Mouse (Mus musculus) cerebellum, adult 11-12 months (tissue): Measurements from ENCODE around the gene Leo1.
A peak's percentile ranks its signal among the peaks of the same experiment; 100 is the strongest.
"Not testable (repeated sequence)": the region's sequence is repeated elsewhere in the genome, so short reads cannot be mapped to it uniquely, and the experiment has no call there.

Experiments used
- DNase-seq: peaks from one replicate; pipeline ENCODE4 v3.0.0; 2022

Gene Leo1

DNA sequence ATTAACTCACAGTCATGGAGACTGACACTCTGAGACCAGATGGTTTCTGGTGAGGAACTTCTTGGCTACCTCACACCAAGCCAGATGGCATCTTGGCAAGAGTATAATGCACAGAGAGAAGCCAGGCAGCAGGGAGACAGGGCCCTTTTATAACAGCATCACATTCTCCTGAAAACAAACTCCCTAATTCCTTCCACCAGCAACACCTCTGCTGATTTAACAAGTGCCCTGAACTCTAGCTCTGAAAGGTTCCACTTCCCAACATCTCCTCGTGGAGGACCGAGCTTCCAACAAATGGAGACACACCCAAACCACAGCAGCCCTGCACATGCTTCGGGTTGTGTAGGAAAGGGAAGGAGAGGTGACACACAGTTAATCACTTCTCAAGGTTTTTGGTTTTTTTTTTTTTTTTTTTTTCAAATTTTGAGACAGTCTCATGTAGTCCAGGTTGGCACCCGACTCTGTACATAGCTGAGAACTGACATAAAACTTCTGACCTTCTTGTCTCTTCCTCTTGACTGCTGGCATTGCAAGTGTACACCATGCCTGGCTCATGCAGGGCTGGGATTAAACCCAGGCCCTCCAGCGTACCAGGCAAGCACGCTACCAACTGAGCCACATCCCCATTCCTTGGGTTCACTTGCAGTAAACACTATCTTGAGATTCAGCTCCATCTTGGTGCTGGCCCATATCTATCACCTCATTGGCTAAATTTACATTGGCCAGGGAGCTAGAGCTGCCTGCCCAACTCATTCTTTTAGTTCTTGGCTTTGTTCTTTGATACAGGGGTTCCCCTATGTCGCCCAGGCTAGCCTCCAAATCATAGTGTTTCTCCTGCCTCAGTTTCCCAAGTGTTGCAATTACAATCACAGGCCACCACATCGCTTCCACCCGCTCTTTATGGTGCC, 13.7 kb upstream of the Leo1 start:
- DNase-seq, result peak; percentile 92

DNA sequence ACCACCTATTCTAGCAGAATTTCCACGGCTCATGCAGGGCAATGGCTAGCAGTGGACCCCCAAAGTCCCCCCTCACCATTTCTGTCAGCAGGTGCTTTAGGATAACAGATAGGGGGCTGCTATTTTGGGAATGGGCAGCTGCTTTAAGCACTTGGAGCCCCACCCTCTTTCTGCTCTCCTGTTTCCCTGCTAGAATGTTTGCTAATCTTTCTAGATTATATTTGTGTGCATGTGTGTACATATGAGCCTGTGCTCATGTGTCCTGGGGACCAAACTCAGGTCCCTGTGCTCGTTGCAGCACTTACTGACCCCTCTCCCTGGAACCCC, 13.1 kb upstream of the Leo1 start:
- DNase-seq, result no peak

DNA sequence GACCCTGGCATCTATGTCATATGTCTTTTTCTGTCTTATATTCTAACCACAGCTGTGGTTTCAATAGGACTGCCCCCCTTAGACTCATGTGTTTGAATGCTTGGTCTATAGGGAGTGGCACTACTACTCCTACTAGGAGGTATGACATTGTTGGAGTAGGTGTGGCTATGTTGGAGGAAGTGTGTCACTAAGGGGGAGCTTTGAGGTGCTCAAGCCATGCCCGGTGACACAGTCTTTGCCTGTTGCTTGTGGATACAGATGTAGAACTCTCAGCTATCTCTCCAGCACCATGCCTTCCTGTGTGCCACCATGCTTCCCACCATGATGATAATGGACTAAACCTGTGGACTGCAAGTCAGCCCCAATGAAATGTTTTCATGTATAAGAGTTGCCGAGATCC, 12.3 kb upstream of the Leo1 start:
- no peak for DNase-seq

DNA sequence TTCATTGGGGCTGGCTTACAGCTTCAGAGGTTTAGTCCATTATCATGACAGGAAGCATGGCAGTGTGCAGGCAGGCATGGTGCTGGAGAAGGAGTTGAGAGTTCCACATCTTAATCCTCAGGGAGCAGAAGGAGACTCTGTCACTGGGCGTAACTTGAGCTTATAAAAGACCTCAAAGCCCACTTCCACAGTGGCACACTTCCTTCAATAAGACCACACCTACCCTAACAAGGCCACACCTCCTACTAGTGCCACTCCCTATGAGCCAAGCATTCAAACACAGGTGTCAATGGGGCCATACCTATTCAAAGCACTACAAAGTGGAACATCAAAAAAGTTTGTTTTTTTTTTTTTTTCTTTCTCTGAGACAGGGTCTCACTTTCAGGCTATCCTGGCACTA, 11.7 kb upstream of the Leo1 start:
- DNase-seq, result no peak

DNA sequence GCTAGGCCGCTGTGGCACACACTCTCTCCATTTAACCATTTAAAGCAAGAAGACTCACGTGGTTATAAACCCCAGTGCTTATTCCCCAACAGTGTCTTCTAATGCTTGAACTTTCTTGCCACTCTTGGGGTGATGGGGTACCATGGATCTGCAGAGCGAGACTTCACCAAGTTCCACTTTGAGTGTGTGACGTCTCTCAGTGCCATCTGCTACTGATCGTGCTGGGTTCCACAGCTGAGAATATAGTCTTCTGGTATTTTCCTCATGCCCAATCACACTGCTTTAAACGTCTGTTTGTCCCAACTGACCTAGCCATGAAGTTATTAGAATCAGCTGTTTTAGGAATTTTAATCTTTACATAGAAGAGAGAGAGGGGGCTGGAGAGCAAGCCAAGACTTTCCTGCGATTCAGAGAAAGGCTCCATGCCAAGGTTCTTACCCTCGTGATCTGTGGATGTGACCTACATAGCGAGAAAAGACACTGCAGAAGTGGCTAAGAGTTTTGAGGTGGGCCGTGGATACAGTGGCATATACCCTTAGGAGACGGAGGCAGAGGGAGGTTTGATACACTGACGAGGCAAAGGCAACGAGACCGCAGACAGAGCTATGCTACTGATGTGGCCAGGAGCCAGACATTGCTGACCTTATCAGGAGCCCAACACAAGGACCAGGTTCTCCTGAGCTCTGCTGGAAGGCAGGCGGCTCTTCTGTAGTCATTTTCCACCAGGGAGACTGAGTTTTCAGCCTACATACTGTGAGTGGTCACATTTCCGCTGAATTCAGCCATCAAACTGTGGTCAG, 10.3 kb upstream of the Leo1 start:
- peak; percentile 76 for DNase-seq

DNA sequence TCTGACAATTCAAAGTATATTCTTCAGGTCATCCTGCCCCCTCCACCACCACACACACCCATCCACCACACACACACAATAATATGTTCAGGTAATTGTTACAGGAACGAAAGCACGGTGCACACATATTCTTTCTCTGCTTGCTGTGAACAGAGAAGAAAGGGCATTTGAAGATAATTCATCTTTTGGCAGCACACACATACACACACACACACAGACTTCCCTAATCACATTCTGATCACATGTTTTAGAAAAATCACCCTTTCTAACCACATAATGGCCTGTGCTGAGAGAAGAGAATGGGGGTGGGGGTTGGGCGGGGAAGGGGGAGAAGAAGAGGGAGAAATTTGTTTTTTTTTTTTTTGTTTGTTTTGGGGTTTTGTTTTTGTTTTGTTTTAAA, 8.6 kb upstream of the Leo1 start:
- no peak for DNase-seq

DNA sequence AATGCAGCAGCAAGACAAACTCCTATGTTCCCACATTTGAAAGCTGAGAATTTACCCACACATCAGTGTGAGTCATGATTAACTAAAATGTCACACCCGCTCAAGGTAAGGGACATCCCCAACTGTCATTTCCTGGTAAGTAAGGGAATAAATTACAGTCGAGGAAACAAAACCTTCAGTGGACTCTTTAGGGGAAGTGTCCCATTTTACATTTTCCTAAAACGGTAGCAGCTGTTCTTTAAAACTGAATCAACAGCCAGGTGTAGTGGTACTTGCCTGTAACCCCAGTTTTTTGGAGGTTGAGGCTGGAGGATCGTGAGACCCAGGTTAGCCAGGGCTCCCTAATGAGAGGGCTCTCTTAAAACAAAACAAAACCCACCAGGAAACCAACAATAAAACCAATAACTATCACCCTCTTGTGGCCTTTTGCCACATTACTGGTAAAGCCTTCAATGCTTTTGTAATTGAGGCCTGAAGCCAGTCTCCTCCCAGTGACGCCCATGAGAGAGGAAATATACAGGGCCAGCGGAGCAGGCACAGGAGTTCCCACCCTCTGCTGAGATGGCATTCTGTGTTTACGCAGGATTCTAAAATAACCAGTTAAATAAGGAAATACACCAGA, 7.0 kb upstream of the Leo1 start:
- DNase-seq, result no peak

DNA sequence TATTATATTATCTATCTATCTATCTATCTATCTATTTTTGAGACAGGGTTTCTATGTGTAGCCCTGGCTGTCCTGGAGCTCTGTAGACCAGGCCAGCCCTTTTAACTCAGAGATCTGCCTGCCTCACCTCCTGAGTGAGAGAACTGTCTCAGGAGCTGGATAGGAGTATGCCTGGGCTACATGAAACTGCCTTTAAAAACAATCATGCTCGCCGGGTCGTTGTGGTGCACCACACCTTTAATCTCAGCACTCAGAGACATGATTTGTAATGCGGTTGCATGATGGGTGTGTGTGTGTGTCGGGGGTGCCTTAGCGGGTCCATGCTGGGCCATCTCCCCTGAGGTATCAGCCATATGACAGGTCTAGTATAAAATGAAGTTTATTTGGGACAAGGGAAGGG, 6.5 kb upstream of the Leo1 start:
- no peak for DNase-seq

DNA sequence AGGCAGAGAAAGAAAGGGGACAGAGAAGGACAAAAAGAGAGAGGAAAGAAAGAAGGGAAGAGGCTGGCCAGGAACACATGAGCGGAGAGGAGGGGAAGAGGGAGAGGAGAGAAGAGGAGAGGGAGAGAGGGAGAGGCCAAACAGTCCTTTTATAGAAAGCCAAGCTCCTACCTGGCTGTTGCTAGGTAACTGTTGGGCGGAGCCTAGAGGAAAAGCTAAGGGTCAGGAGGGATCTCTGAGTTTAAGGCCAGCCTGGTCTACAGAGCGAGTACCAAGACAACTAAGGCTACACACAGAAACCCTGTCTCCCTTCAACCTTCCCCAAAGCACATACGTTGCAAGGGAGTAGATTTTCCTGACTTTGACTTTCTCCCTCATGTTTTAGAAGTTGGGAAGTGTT, 6.0 kb upstream of the Leo1 start:
- no peak for DNase-seq

DNA sequence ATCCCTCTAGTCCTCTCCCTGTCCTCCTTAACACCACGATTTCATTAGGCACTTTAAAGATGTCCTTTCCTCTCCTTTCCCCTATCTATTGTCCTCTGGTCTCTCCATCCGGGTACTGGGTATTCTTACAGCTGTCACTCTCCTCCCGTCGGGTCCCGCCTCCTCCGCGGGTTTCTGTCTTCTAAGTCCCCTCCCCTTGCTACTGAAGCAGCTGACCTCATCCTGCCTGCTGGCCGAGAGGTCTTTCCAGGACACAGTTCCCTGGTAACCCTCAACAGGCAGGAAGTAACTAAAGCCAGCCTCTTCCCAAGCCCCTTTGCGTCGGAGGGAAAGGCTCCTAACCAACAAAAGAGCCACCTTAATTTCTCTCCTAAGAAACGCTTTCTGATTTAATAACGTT, 5.4 kb upstream of the Leo1 start:
- DNase-seq, result peak; percentile 66

DNA sequence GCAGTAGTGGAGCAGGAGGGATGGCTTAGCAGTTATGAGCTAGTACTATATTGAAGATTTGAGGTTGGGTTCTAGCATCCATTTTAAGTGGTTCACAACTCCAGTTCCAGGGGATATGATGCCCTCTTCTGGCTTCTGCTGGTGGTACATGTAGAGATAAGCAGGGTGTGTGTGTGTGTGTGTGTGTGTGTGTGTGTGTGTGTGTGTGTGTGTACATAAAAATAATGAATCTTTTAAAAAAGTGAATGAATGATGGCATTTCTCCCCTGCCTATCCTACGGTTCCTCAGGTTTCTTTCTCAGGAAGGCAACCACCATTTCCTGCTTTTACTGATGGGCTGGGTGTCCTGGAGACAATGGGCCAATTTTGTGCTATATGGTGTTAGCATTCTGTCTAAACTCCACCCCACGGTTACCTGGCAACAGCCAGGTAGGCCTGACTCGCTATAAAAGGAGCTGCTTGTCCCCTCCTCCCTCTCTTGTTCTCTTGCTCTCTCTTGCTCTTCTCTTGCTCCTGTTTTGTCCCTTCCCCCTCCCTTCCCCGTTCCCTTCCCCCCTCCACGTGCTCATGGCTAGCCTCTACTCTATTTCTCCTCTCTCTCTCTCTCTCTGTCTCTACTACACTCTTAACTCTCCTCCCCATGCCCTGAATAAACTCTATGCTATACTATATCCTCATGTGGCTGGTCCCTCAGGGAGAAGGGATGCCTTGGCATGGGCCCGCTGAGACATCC, 3.5 kb upstream of the Leo1 start:
- no peak for DNase-seq

DNA sequence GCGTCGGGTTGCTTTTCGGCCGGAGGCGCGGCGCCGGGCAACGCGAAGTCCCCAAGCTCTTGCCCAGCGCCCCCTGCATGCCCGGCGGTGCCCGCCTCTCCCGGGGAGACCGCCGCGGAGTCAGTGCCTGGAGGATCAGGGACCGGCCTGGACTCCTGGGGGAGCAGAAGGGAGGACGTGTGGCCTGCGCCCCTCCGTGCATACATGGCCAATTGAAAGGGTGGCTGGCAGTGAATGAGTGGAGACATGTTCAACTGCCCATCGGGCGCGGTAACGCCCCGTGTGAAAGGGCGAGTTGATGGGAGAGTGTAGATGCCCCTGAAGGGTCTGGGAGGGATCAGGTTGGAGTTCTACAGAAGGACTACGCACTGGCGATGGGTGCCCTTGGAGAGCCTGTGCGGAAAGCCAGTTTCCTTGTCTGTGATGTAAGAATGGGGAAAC, 387 bp downstream of the Leo1 start:
- no peak for DNase-seq

DNA sequence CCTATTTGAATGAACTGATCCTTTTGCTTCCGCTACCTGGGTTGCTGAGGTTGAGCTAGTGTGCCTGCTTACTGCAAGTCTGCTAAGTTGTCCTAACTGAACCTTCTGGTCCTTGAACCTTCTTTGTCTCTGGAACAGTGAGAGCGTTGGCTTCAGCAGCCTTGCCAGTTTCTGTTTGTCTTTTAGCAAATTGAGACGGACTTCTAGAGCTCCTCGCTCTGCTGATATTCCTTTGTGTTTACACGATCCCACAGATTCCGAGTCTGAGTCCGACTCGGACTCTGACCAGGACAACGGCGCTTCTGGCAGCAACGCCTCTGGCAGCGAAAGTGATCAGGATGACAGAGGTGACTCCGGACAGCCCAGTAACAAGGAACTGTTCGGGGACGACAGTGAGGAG, 3.7 kb downstream of the Leo1 start:
- no peak for DNase-seq

DNA sequence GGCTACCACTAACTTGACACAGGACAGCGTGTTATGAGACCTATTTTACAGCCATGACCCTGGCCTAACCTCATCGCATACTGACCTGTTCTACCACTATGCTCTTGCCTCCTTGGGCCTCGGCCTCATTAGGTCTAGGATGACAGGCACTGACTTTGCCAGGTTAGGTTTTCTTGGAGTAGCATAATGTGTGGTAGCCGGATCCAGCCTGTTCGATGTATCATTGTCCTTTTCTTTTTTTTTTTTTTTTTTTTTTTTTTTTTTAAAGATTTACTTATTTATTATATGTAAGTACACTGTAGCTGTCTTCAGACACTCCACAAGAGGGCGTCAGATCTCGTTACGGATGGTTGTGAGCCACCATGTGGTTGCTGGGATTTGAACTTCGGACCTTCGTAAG, 5.2 kb downstream of the Leo1 start:
- not testable (repeated sequence) for DNase-seq

DNA sequence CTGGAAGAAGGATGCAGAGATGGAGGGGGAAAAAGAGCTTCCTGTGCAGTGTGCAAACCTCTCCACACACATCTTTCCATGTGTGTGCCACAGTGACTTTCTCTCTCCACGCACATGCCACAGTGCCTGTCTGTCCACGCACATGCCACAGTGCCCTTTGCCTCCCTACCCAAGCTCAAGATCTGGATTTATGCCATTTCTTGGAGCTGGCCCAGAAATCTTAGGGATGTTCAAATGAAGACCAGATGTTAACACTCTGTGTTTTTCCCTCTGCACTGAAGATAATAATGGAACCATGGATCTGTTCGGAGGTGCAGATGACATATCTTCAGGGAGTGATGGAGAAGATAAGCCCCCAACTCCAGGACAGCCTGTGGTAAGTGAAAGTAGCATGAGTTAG, 6.7 kb downstream of the Leo1 start:
- DNase-seq, result no peak

DNA sequence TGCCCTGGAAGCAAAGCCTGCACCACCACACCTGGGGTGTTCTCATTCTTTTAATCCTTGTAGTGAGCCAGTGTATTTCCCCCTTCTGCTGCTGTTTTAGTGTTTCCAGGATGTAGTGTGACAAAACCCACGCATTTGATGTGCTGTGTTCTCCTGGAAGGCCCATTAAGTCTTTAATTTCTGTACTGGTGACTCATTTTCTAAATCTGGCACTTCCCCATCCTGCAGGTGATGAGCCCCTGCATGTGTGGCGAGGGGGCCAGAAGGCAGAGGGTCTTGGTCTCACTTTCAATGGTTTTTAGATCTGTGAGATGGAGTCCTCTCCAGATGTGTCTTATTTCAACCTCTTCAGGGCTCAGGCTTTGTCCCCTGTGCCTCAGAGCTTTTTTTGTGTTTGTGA, 12.7 kb downstream of the Leo1 start:
- DNase-seq, result no peak

DNA sequence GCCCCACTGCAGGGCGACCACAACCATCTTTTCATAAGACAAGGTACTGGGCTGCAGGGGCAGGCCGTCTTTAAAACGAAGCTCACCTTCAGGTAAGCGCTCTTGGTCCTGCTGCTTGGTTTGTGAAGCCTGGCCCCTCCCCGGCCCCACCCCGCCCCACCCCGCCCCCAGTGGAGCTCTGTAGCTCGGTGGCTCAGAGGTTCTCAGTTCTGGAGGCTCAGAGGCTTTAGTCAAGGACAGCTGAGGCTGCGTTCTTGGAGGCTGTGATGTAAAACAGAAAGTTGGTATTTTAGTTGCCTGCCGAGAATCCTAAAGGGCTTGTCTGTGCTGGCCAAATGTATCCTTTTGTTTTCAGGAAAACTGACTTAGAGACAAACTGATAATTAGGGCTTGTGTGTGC, 14.4 kb downstream of the Leo1 start:
- DNase-seq, result no peak

DNA sequence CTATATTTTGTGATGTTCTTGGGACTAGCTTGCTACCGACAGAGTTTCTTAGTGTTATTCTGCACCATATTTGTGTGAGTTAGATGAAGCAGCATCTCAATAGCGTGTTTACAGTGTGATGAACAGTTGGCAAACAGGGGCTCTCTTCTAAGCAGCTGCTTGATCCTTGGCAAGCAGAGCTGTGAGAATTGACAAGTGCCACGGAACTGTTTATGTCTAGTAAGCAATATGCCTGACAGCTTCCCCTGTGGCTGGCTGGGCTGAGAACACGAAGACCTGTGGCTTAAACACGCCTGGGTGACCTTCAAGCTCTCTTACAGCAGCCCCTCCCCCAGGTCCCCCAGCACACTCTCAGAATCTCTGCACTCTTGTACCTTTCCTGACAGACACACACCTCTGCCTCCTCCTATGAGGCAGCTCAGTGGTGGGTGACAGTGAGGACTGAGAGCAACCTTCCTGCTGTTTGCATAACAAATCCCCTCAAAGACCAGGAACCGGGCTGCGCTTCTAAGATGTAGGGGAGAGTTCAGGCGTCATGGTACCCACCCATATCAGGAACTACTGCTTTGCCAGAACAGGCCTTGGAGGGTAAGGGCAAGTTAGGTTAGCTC, 21.8 kb downstream of the Leo1 start:
- DNase-seq, result no peak

DNA sequence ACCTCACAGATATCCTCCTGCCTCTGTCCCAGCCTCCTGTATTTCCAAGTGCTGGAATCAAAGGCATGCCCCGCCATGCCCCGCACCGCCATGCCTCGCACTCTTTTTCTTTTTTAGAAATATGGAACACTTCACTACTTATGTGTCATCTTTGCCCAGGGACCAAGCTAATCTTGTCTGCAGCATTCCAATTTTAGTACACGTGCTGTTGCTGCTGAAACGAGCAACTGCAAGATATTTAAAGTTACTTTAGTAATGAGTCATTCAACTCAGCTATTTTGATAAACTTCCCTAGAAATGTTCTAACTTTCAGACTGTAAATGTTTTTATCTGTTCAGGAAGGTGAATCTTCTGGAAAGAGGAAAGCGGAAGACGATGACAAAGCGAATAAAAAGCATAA, 24.5 kb downstream of the Leo1 start:
- DNase-seq, result no peak

DNA sequence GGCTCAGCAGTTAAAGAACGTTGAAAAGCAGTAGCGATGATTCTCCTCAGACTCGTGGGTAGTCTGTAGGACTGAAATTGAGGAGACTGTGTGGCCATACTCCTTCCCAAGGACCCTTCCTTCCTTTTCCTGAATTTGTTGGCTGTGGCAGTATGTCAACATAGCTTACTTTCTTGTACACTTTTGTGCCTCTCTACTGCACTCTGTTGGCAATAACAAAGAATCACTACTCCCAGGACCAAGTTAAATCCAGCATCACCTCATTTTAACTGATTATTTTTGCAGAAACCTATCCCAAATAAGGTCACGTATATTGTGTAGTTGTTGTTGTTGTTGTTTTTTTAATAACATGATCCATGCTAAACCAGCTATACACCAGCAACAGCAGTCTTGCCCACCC, 25.3 kb downstream of the Leo1 start:
- DNase-seq, result no peak

DNA sequence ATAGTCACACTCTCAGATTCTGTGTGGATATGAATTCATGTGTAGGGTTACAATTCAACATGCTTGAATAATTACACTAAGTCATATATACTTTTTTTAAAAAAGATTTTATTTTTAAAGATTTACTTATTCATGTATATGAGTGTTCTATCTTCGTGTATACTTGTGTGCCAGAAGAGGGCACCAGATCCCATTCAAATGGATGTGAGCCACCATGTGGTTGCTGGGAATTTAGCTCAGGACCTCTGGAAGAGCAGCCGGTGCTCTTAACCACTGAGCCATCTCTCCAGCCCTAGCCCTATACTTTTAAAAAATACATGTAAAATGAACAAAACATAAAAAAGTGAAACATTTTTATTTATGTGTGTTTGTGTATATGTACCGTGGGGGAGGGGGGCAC, 26.3 kb downstream of the Leo1 start:
- DNase-seq, result no peak

DNA sequence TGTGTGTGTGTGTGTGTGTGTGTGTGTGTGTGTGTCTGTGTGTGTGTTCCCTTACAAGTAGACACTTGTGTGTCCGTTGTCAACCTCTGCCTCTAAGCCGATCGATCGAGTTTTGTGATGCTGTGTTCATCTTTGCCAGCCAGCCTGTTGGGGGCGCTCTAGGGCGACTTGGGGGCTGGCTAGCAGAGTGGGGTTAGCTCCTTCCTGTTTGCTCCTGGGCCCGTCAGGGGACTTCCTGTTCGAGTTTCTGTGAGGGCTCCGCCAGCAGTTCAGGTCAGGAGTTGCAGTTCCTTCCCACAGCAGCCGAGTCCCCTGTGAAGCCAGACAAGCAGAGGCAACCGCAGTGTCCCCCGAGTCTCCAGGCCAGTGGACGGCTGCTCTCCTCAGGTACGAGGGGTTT, 27.0 kb downstream of the Leo1 start:
- no peak for DNase-seq

DNA sequence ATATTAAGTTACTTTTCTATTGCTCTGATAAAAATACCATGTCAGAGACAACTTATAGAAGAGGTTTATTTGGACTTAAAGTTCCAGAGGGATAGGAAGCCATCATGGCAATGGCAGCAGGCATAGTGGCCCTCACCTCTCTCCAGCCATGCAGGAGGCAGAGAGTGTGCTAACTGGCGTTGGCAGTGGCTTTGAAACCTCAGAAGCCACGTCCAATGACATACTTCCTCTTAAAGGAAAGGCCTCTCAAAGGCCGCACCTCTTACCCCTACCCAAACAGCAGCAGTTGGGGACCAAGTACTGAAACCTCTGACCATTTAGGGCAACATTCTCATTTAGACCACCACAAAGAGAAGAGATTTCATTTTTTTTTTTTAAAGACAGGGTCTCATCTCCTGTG, 35.9 kb downstream of the Leo1 start:
- DNase-seq, result no peak
